Mouse (Mus musculus): ENCODE measurements around the gene Mast4. TPM values are rescaled to one million over a fixed set of nuclear protein-coding genes. Genes with fewer than 3 reads are reported as not detected.

Mast4 gene
- total and polyA plus RNA-seq, 3 experiments: 0.99 to 7.4 (median 6.1) TPM

DNA sequence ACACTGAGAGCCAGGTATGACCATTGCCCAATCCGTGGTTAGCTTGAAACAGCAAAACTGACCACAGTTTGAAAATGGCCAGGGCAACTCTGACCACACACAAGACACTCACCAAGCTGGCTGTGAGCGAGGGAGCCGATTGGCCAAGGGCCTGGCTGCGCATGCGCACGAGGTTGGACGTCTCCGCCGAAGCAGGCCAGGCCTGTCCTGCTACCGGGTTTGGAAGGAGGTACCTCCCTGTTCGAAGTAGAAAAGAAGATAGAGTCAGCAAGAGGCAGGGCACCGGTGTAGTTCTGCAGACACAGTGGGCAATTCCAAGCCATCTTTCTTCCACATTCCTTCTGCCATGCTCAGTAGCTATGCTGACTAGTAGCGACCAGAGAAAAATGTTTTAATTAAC lies 194.2 kb downstream of the Mast4 start:
- no peak for DNase-seq (ENCODE audit: extremely low read depth)
- peaks cover 0 to 4% of the 10 kb centered on the region in 2 experiments; a peak in 1 of 4 replicates for H3K4me1 ChIP-seq (ENCODE audit: control insufficient read depth in 1 of 2, insufficient read depth in 2 of 2)
- in situ Hi-C loops (cut with MboI; ENCODE audit: low pct_ligation_motif_present, low pct_unique_long_range_greater_than_20kb, low sequenced_read_pairs) (no loop called here), dilution Hi-C loops (cut with MboI; ENCODE audit: extremely low pct_ligation_motif_present, extremely low pct_unique_long_range_greater_than_20kb, low sequenced_read_pairs) (no loop called here)
- H3K9ac ChIP-seq (ENCODE audit: insufficient read depth, low read depth): no peak overlapping the region
- no peaks in the 10 kb centered on the region for H3K27me3 ChIP-seq (replicated peaks)
- H3K27ac ChIP-seq (ENCODE audit: insufficient read depth, low read depth): no peak overlapping the region
- H3K9me3 ChIP-seq (replicated peaks; ENCODE audit: low read length): peaks cover 1% of the 10 kb centered on the region
- no peak overlapping the region for H3K4me2 ChIP-seq (ENCODE audit: insufficient read depth, low read depth, poor library complexity, severe bottlenecking)
- no peaks in the 10 kb centered on the region for H3K36me3 ChIP-seq (replicated peaks in 1 of 2; ENCODE audit: control insufficient read depth in 1 of 2, insufficient read depth in 1 of 2, low read length in 1 of 2)
- H3K4me3 ChIP-seq (replicated peaks in 1 of 3; ENCODE audit: low read depth in 2 of 3, low read length in 2 of 3, poor library complexity in 1 of 3): no peak overlapping the region
- TF ChIP-seq MEF2A (IDR thresholded peaks at IDR 0.05; ENCODE audit: borderline replicate concordance, low read depth, low read length) (no peak), MAX (IDR thresholded peaks at IDR 0.05; ENCODE audit: low read length) (no peak), NRF1 (IDR thresholded peaks at IDR 0.05; ENCODE audit: low read depth, low read length) (no peak), UBTF (IDR thresholded peaks at IDR 0.05; ENCODE audit: low read depth, low read length) (no peak), RCOR1 (conservative IDR thresholded peaks at IDR 0.05; ENCODE audit: low read depth, low read length) (no peak), JUN (IDR thresholded peaks at IDR 0.05; ENCODE audit: insufficient read depth, low read depth, low read length) (no peak), ZNF384 (IDR thresholded peaks at IDR 0.05; ENCODE audit: low read depth, low read length) (no peak), ZKSCAN1 (IDR thresholded peaks at IDR 0.05; ENCODE audit: borderline replicate concordance, low read depth, low read length) (no peak), POLR2AphosphoS2 (IDR thresholded peaks at IDR 0.05; ENCODE audit: low read depth, low read length) (no peak), RAD21 (IDR thresholded peaks at IDR 0.05; ENCODE audit: low read depth, low read length) (no peak), JUND (conservative IDR thresholded peaks at IDR 0.05; ENCODE audit: low read depth, low read length) (no peak), MXI1 (IDR thresholded peaks at IDR 0.05; ENCODE audit: low read depth, low read length) (no peak), ZMIZ1 (IDR thresholded peaks at IDR 0.05; ENCODE audit: low read depth, low read length) (no peak)
- H3K79me2 ChIP-seq (replicated peaks; ENCODE audit: control insufficient read depth, extremely low read depth, insufficient read depth, poor library complexity, severe bottlenecking): no peaks in the 10 kb centered on the region

DNA sequence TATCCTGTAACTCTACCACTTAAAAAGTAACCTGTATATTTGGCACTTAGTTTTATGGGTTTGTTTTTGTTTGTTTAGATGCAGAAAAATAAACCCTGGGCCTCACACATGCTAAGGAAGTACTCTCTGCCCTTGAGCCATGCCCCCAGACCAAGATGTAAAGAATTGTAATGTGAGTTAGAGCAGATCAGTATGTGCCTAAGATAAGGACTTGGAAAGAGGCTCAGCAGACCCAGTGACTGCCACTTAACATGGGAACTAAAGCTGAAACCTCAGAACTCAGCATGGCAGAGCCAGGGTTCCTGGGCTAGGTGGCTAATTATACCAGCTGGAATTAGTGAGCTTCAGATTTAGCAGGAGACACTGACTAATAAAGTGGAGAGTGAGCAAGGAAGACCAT lies 196.0 kb downstream of the Mast4 start:
- Histone ChIP-seq H3K9me3 (replicated peaks; ENCODE audit: low read length) (peaks cover 1% of the 10 kb centered on the region), H3K9ac (ENCODE audit: insufficient read depth, low read depth) (no peak overlapping the region), H3K36me3 (replicated peaks in 1 of 2; ENCODE audit: control insufficient read depth in 1 of 2, insufficient read depth in 1 of 2, low read length in 1 of 2) (no peaks in the 10 kb centered on the region), H3K4me2 (ENCODE audit: insufficient read depth, low read depth, poor library complexity, severe bottlenecking) (no peak overlapping the region), H3K79me2 (replicated peaks; ENCODE audit: control insufficient read depth, extremely low read depth, insufficient read depth, poor library complexity, severe bottlenecking) (no peaks in the 10 kb centered on the region), H3K4me1 (ENCODE audit: control insufficient read depth in 1 of 2, insufficient read depth in 2 of 2) (peaks cover 0 to 4% of the 10 kb centered on the region in 2 experiments; a peak in 1 of 4 replicates), H3K27ac (ENCODE audit: insufficient read depth, low read depth) (no peak overlapping the region), H3K27me3 (replicated peaks) (no peaks in the 10 kb centered on the region), H3K4me3 (replicated peaks in 1 of 3; ENCODE audit: low read depth in 2 of 3, low read length in 2 of 3, poor library complexity in 1 of 3) (no peak overlapping the region)
- TF ChIP-seq NELFE (IDR thresholded peaks at IDR 0.05; ENCODE audit: low read depth, low read length): no peak
- no peak for TF ChIP-seq MAX (IDR thresholded peaks at IDR 0.05; ENCODE audit: low read length)
- TF ChIP-seq POLR2A (IDR thresholded peaks at IDR 0.05; ENCODE audit: low read depth, low read length): no peak
- no peak for TF ChIP-seq GABPA (IDR thresholded peaks at IDR 0.05; ENCODE audit: insufficient replicate concordance, low read depth, low read length)
- TF ChIP-seq IRF4 (IDR thresholded peaks at IDR 0.05; ENCODE audit: low read depth, low read length): no peak
- no peak for TF ChIP-seq CTCF (conservative IDR thresholded peaks at IDR 0.05 in 1 of 2, IDR thresholded peaks at IDR 0.05 in 1 of 2; ENCODE audit: low read depth in 2 of 2, low read length in 2 of 2)
- no peak for TF ChIP-seq KAT2A (IDR thresholded peaks at IDR 0.05; ENCODE audit: insufficient replicate concordance, low read length)
- TF ChIP-seq SIN3A (IDR thresholded peaks at IDR 0.05; ENCODE audit: low read length): no peak
- no peak for TF ChIP-seq ZMIZ1 (IDR thresholded peaks at IDR 0.05; ENCODE audit: low read depth, low read length)
- TF ChIP-seq BHLHE40 (IDR thresholded peaks at IDR 0.05; ENCODE audit: low read depth, low read length): no peak
- no peak for DNase-seq (ENCODE audit: extremely low read depth)
- in situ Hi-C loops (cut with MboI; ENCODE audit: low pct_ligation_motif_present, low pct_unique_long_range_greater_than_20kb, low sequenced_read_pairs) (no loop called here), dilution Hi-C loops (cut with MboI; ENCODE audit: extremely low pct_ligation_motif_present, extremely low pct_unique_long_range_greater_than_20kb, low sequenced_read_pairs) (no loop called here)

Data from CH12.LX (cell line).